Mouse (Mus musculus) olfactory bulb, adult 2 months (tissue): ENCODE measurements at regions not wholly inside any gene's neighbourhood (a gene's known extent, or its start where the extent isn't known, plus 50 kb on each side); places are given as distances from the start of the nearest gene placed in this dataset.

Experiments used
- H3K27ac ChIP-seq: fragments of 200-500 bp; 2 replicates; pipeline ENCODE4 v1.5.1; 2012; ENCODE audit warnings: low read depth, low read length; ENCODE audit not compliant: insufficient read depth
- H3K4me1 ChIP-seq: fragments of 200-500 bp; 2 replicates; pipeline ENCODE4 v1.6.1; 2012; ENCODE audit warnings: low read length; ENCODE audit not compliant: control insufficient read depth, insufficient read depth
- H3K4me3 ChIP-seq: fragments of 200-500 bp; 2 replicates; pipeline ENCODE4 v1.5.1; 2012; ENCODE audit warnings: mild to moderate bottlenecking, low read depth, low read length, moderate library complexity; ENCODE audit not compliant: insufficient read depth
- CTCF ChIP-seq: fragments of 200-500 bp; IDR thresholded peaks from 2 replicates; pipeline ENCODE4 v1.5.1; 2012; ENCODE audit warnings: low read depth, mild to moderate bottlenecking, low read length, moderate library complexity; ENCODE audit not compliant: insufficient read depth
- POLR2A ChIP-seq: fragments of 200-500 bp; IDR thresholded peaks from 2 replicates; pipeline ENCODE4 v1.6.1; 2012; ENCODE audit warnings: mild to moderate bottlenecking, low read depth, low read length, moderate library complexity; ENCODE audit not compliant: insufficient read depth
- WGBS: fragments of 180-500 bp; shearing (Covaris S2); methylation state at CpG from one replicate; pipeline ENCODE4 v1.1.7; 2018; 5-methylcytosine and 5-hydroxymethylcytosine counted together

DNA sequence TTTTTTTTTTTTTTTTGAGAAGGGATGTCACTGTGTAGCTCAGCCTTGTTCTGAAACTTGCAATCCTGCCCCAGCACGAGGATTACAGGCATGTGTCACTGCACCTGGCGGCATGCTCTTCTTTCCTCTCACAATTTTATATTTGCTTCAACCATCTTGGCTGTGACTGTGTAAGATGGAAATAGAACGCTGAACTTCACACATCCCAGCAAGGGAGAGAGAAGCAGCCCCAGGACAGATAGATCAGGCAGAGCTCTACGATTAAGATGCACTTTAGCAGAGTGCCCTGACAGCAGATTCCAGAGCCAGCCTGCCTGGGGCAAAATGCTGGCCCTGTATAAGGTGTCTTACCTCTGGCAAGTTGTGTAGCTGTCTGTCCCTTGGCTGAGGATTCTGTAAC lies 84.7 kb upstream of the Ube2e1 start:
- H3K4me3 ChIP-seq = no peak overlapping the region
- H3K27ac ChIP-seq = no peak overlapping the region
- H3K4me1 ChIP-seq = no peaks in the 10 kb centered on the region
- WGBS = 70% methylated on average over 4 of the region's 4 CpGs
- no peak for TF ChIP-seq CTCF
- TF ChIP-seq POLR2A = no peak

DNA sequence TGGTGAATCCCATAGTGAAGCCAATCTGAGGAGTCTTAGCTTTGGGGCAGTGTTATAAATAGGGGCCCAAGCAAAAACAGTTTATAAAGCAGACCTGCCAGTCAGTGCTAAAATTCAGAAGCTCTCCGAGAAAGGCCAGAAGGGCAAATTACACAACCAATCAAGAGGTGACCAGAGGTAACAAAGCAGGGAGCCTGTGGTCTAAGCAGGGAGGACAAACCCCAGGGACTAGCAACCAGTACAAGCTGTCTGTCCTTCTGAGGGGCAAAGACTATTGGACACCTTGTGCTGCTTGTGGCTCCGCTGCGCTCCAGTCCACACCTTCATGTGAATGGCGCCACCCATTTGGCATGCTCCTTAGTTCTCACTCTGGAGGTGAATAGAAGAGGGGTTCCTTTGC lies 67.3 kb upstream of the Ube2e1 start:
- WGBS = 91% methylated on average over 4 of the region's 4 CpGs
- no peak for TF ChIP-seq CTCF
- no peak for TF ChIP-seq POLR2A
- peak overlapping the region; percentile 71 for H3K27ac ChIP-seq

DNA sequence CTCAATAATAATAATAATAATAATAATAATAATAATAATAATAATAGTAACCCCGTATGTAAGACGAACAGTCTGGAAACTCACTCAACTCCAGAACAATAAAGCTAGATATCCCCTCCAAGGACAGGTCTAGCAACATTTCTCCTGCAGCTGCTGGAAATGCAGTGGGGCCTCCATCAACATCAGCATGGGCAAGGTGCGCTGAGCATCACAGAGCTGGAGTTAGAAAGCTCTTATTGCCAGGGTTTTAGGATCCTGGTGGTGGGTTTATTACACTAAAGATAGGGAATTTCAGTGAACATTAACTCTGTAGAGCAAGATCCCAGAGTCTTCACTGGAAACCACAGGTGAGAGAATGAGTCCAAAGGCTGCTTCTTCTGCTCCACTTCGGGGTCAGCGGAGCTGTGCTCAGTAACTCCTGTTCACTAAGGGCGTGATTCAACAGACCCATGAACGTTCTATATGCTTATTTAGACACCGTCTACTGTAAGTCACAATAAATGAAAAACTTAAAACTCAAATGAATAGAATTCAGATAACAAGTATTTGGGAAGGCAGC lies 64.6 kb upstream of the Ube2e1 start:
- Histone ChIP-seq H3K27ac (no peak overlapping the region), H3K4me1 (peaks cover 11% of the 10 kb centered on the region), H3K4me3 (no peak overlapping the region)
- WGBS = 84% methylated on average over 8 of the region's 8 CpGs
- no peak for TF ChIP-seq POLR2A
- no peak for TF ChIP-seq CTCF

More for the DNA sequence above, 67.3 kb upstream of the Ube2e1 start:
- Histone ChIP-seq H3K4me1 (peaks cover 11% of the 10 kb centered on the region), H3K4me3 (no peak overlapping the region)

DNA sequence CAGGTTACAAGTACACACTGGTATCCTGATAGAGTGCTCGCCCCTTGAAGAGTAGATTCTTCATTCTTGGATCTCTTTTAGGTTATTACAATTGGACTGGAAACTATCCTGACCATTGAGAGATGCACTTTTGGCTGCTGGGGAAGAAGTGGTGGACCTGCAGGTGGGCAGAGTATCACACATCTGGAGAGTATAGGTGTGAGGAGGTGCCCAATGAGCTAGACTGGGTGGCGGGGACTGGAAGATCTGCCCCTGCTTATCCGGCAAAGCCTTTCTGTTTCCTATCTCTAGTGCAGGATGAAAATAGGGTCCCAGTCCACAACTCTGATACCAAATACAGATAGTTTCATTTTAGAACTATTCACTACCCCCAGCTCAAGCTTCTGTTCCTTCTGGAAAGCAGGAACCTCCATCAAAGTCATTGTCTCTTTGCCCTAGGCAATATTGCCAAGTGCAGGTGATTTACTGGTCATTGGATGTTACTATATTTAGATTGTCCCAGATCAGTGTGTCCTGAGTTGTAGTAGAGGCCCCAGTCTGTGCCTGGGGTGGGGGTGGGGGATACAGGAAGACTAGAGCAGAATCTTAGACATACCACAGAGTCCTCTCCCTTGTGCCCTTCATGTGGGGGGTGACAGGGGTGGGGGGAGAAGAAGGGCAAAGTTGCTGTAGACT lies 62.5 kb upstream of the Ube2e1 start:
- 99% methylated on average over 3 of the region's 3 CpGs for WGBS
- H3K27ac ChIP-seq = no peak overlapping the region
- peaks cover 8% of the 10 kb centered on the region for H3K4me1 ChIP-seq
- no peak for TF ChIP-seq POLR2A
- TF ChIP-seq CTCF = no peak
- no peak overlapping the region for H3K4me3 ChIP-seq

DNA sequence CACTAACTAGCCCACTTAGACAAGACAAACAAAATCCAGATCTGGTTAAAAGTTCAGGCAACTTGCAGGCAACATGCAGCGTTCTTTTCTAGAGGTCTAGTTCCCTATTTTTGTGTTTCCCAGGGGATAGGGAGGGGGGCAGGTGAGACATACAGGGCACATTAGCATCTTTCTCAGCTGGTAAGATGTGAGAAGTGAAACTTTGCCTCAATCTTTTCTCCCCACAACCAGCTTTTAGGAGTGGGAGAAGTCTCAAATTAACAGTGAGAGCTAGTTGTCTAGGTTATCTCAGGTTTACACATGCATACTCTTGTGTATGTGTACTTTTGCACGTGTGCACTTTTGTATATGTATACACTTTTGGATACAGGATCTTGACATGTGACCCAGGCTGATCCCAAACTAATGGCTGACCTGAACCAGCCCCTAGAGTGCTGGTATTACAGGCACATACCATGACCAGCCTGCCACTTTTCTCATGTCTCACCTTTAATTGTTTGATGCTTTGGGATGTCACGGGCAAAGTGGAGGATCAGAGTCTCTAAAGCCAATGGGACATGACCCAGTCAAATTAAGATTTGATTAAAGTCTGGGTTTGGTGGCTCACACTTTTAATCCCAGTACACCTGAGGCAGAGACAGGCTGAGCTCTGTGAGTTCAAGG lies 60.3 kb upstream of the Ube2e1 start:
- H3K4me1 ChIP-seq = 0 out of 2 replicates have a peak, but pooled peaks cover 5% of the 10 kb centered on the region
- H3K4me3 ChIP-seq = no peak overlapping the region
- H3K27ac ChIP-seq = no peak overlapping the region
- 88% methylated on average over 3 of the region's 3 CpGs for WGBS
- TF ChIP-seq POLR2A = no peak
- TF ChIP-seq CTCF = no peak

DNA sequence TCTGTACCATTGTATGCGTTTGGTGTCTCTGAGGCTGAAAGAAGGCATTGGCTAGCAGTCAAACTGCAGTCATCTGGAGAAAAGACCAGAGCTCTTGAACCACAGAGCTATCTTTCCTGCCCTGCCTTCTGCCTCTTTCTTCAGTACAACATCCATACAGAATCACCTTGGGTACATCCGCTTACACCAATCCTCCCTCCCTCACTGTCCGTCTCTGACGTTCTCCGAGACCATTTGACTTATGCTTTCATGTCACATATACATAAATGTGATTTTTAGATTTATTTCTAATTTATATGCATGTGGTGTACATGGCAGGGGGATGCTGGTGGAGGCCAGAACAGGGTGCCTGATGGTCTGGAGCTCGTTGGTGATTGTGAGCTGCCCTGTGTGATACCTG lies 57.7 kb upstream of the Ube2e1 start:
- 95% methylated on average over 6 of the region's 6 CpGs for WGBS
- Histone ChIP-seq H3K4me1 (no peaks in the 10 kb centered on the region), H3K27ac (no peak overlapping the region), H3K4me3 (no peak overlapping the region)
- no peak for TF ChIP-seq POLR2A

DNA sequence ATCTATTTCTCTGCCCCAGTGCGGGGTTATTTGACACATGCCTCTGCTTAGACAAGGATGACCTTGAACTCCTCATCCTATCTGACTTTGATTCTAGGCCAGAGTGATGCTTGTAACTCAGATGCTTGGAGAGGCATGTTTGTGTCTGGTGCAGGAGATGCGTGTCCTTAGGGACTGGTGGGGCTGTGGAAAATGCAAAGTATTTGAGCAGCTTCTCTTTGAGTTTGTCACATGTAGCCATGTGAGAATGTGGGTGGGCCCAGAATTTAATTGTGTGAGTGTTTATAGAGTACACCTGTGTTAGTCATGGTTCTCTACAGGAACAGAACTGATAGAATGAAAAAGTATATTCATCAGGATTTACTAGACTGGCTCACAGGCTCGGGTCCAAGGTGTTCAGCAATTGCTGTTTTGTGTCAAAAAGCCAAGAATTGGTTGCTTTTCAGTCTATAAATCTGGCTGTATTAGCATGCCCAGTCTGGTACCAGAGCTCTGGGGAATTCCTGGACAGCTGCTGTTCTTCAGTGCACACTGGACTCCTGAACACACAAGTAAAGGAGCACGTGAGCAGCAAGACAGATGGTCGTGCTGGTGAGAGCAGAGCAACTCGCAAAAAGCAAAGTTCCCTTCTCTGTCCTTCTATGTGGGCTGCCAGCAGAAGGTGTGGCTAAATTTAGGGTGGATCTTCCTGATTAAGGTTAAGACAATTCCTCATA lies 54.5 kb upstream of the Ube2e1 start:
- no peak for TF ChIP-seq CTCF
- no peak for TF ChIP-seq POLR2A
- Histone ChIP-seq H3K27ac (no peak overlapping the region), H3K4me1 (no peaks in the 10 kb centered on the region), H3K4me3 (no peak overlapping the region)
- 86% methylated on average over 6 of the region's 6 CpGs for WGBS
